Mouse (Mus musculus) MEL (cell line): ENCODE measurements at regions not wholly inside any gene's neighbourhood (a gene's known extent, or its start where the extent isn't known, plus 50 kb on each side); places are given as distances from the start of the nearest gene placed in this dataset.

Source experiments
- CHD1 ChIP-seq: IDR thresholded peaks from 2 replicates; pipeline ENCODE4 v1.6.1; 2012; ENCODE audit warnings: low read depth, mild to moderate bottlenecking, inconsistent platforms, low read length, improper control_type of control experiment
- CTCF ChIP-seq, 3 experiments: IDR thresholded peaks in 2 of 3; conservative IDR thresholded peaks in 1 of 3; 2 replicates each; pipeline ENCODE4 v1.5.1; 2011 to 2012; ENCODE audit warnings: low read length in 3 of 3, low read depth in 2 of 3, mild to moderate bottlenecking in 2 of 3, improper control_type of control experiment in 1 of 3, inconsistent platforms in 1 of 3, mixed read lengths in 1 of 3, moderate library complexity in 1 of 3; ENCODE audit not compliant: control insufficient read depth in 1 of 3, insufficient read depth in 1 of 3, poor library complexity in 1 of 3, severe bottlenecking in 1 of 3
- GATA1 ChIP-seq: IDR thresholded peaks from 2 replicates; pipeline ENCODE4 v1.6.1; 2011; ENCODE audit warnings: low read depth, low read length, improper control_type of control experiment
- MAX ChIP-seq: IDR thresholded peaks from 2 replicates; pipeline ENCODE4 v1.6.1; 2011; ENCODE audit warnings: low read length, improper control_type of control experiment
- POLR2A ChIP-seq, 2 experiments: IDR thresholded peaks; 2 replicates each; pipeline ENCODE4 v1.6.1; 2011 to 2012; ENCODE audit warnings: low read length in 2 of 2, mild to moderate bottlenecking in 2 of 2, control low read depth in 1 of 2, improper control_type of control experiment in 1 of 2, low read depth in 1 of 2, moderate library complexity in 1 of 2; ENCODE audit not compliant: control insufficient read depth in 1 of 2, insufficient read depth in 1 of 2, poor library complexity in 1 of 2
- SIN3A ChIP-seq: IDR thresholded peaks from 2 replicates; pipeline ENCODE4 v1.6.1; 2012; ENCODE audit warnings: low read length, improper control_type of control experiment, inconsistent platforms
- SMC3 ChIP-seq: IDR thresholded peaks from 2 replicates; pipeline ENCODE4 v1.6.1; 2011; ENCODE audit warnings: low read depth, low read length, improper control_type of control experiment
- TCF12 ChIP-seq: IDR thresholded peaks from 2 replicates; pipeline ENCODE4 v1.6.1; 2014; ENCODE audit warnings: low read depth, mild to moderate bottlenecking, inconsistent platforms, low read length, improper control_type of control experiment, moderate library complexity
- UBTF ChIP-seq: IDR thresholded peaks from 2 replicates; pipeline ENCODE4 v1.6.1; 2012; ENCODE audit warnings: low read depth, mild to moderate bottlenecking, inconsistent platforms, low read length, improper control_type of control experiment, moderate library complexity, borderline replicate concordance; ENCODE audit not compliant: insufficient read depth

- TF ChIP-seq MAX (no peak), UBTF (no peak), SIN3A (no peak), POLR2A (IDR thresholded peaks at IDR 0.05; ENCODE audit: control insufficient read depth in 1 of 2, insufficient read depth in 1 of 2, low read depth in 1 of 2, low read length in 2 of 2, poor library complexity in 1 of 2) (no peak), TCF12 (no peak), CTCF (IDR thresholded peaks at IDR 0.05 in 2 of 3, conservative IDR thresholded peaks at IDR 0.05 in 1 of 3; ENCODE audit: control insufficient read depth in 1 of 3, insufficient read depth in 1 of 3, low read depth in 2 of 3, low read length in 3 of 3, poor library complexity in 1 of 3, severe bottlenecking in 1 of 3) (no peak), GATA1 (no peak), SMC3 (no peak), CHD1 (no peak)
Measured at GRCm38 (mm10) chr12:109713041-109713440, 112.9 kb upstream of the Rtl1 start.
